13 mouse cellular contexts compared by ENCODE assay signal in genomic region chr1:90272830-90273628, GRCm38 (mm10).
A peak's percentile ranks its signal among the peaks of the same experiment; 100 is the strongest.
DNase-seq lines count a peak whose midpoint lies in the region; ATAC-seq and TF ChIP-seq lines count a peak whose summit lies in the region.
"Had no signal": no experiment of that assay in that cellular context is flagged by ENCODE, and none has a peak within 500 bp of the region (broad histone marks: within the 10 kb centered on the region; RNA-seq: fewer than 3 reads in every experiment).

No protein-coding gene starts in this region.

- intact Hi-C loops in gastrocnemius, postnatal 36 days (cut with DNase I) = no loop called here

- peaks cover 27 to 43% of the 10 kb centered on the region in 2 experiments for H3K4me1 ChIP-seq in liver, embryonic 14.5 days (replicated peaks; ENCODE audit: control insufficient read depth in 2 of 2, insufficient read depth in 2 of 2, low read length in 1 of 2)
- H3K4me1 ChIP-seq in hindbrain, embryonic 14.5 days (replicated peaks; ENCODE audit: control insufficient read depth, insufficient read depth, low read length) = peaks cover 20% of the 10 kb centered on the region
- H3K4me1 ChIP-seq: megakaryocyte, embryonic 14.5 days had no signal

- H3K27ac ChIP-seq in liver, embryonic 14.5 days = peak overlapping the region; percentile 92
- H3K27ac ChIP-seq in hindbrain, embryonic 14.5 days = no peak overlapping the region

- no peaks in the 10 kb centered on the region for H3K36me3 ChIP-seq in liver, embryonic 14.5 days (replicated peaks; ENCODE audit: control insufficient read depth, insufficient read depth, low read depth)
- H3K36me3 ChIP-seq in hindbrain, embryonic 14.5 days (replicated peaks; ENCODE audit: control insufficient read depth, insufficient read depth) = no peaks in the 10 kb centered on the region

- peaks cover 1% of the 10 kb centered on the region; the same call in 1 of the 2 replicates for H3K27me3 ChIP-seq in liver, embryonic 14.5 days (ENCODE audit: control insufficient read depth, insufficient read depth, low read length)
- no peaks in the 10 kb centered on the region for H3K27me3 ChIP-seq in hindbrain, embryonic 14.5 days (ENCODE audit: control insufficient read depth, insufficient read depth, low read length)
- H3K27me3 ChIP-seq: megakaryocyte, embryonic 14.5 days had no signal

- no peaks in the 10 kb centered on the region for H3K9me3 ChIP-seq in liver, embryonic 14.5 days (ENCODE audit: control insufficient read depth, low read length)
- H3K9me3 ChIP-seq in hindbrain, embryonic 14.5 days (ENCODE audit: control insufficient read depth, low read length) = no peaks in the 10 kb centered on the region

- H3K4me3 ChIP-seq in liver, embryonic 14.5 days (ENCODE audit: insufficient read depth in 1 of 2, low read depth in 2 of 2, low read length in 2 of 2) = no peak overlapping the region
- no peak overlapping the region for H3K4me3 ChIP-seq in hindbrain, embryonic 14.5 days (replicated peaks; ENCODE audit: low read length)
- H3K4me3 ChIP-seq: megakaryocyte, embryonic 14.5 days had no signal

- ATAC-seq in liver, embryonic 14.5 days (ENCODE audit: insufficient read depth) = no peak
- no peak for ATAC-seq in hindbrain, embryonic 14.5 days (ENCODE audit: low FRiP score)

- no peak overlapping the region for H3K4me2 ChIP-seq in liver, embryonic 14.5 days (ENCODE audit: low read depth)
- no peak overlapping the region for H3K4me2 ChIP-seq in hindbrain, embryonic 14.5 days (replicated peaks)

- no peak for TF ChIP-seq CTCF in liver, embryonic 14.5 days (IDR thresholded peaks at IDR 0.05; ENCODE audit: low read depth)

- TF ChIP-seq EP300 in liver, embryonic 14.5 days (IDR thresholded peaks at IDR 0.05; ENCODE audit: low read depth) = no peak

- WGBS in liver, embryonic 14.5 days (ENCODE audit: insufficient replicate concordance) = 71% methylated on average over 19 of the region's 19 CpGs
- 69% methylated on average over 19 of the region's 19 CpGs for WGBS in hindbrain, embryonic 14.5 days

- DNase-seq in gastrocnemius, adult 18-20 months (ENCODE audit: low spot score) = peak; percentile 38
- DNase-seq in gastrocnemius, postnatal 36 days = no peak
- DNase-seq in liver, embryonic 14.5 days (ENCODE audit: low read depth in 3 of 3, low spot score in 3 of 3) = no peak
- DNase-seq in liver = no peak
- DNase-seq in hindbrain, embryonic 14.5 days (ENCODE audit: low spot score) = peak; percentile 58
- DNase-seq in skeletal muscle tissue, adult 2 months (ENCODE audit: low read depth, low spot score) = peak; percentile 61
- no peak for DNase-seq in thymus, postnatal 4 days
- DNase-seq in ovary, adult 18-20 months (ENCODE audit: low spot score) = no peak
- DNase-seq: adrenal gland, postnatal 36 days; B cell, adult 2 months; cerebellum, adult 9-11 months; heart, postnatal 4 days had no signal

- no peak overlapping the region for H3K9ac ChIP-seq in liver, embryonic 14.5 days (replicated peaks)
- H3K9ac ChIP-seq in hindbrain, embryonic 14.5 days = no peak overlapping the region

Comparison
In these comparisons a context has a peak if more than half of its experiments do, and no peak if none do; other contexts are left out.
1. DNase-seq: peak in gastrocnemius, adult 18-20 months (single experiment), hindbrain, embryonic 14.5 days (single experiment) and skeletal muscle tissue, adult 2 months (single experiment); none in gastrocnemius, postnatal 36 days (0 of 2), liver, embryonic 14.5 days (0 of 3), liver (single experiment), thymus, postnatal 4 days (single experiment) and ovary, adult 18-20 months (single experiment).